Mouse (Mus musculus): ENCODE data around the gene S100a6. TPM values are rescaled to one million over a fixed set of nuclear protein-coding genes. Genes with fewer than 3 reads are reported as not detected.

S100a6 gene
- polyA plus RNA-seq, 1 experiment from 2014 or later = 23.7 TPM

- no peaks in the 10 kb centered on the region; the same call in 1 of the 2 replicates for H3K9me3 ChIP-seq (replicated peaks; ENCODE audit: control insufficient read depth, low read length)
- DNase-seq (ENCODE audit: low spot score) = no peak
- no peak overlapping the region for H3K9ac ChIP-seq (replicated peaks; ENCODE audit: low read length)
- no peak overlapping the region for H3K4me2 ChIP-seq (ENCODE audit: low read depth, low read length)
- H3K27me3 ChIP-seq (ENCODE audit: control insufficient read depth, insufficient read depth, low read length) = no peaks in the 10 kb centered on the region
- ATAC-seq (replicated peaks; ENCODE audit: insufficient number of reproducible peaks, low FRiP score, low TSS enrichment, low read depth) = no peak
- 79% methylated on average over 5 of the region's 5 CpGs for WGBS
- no peaks in the 10 kb centered on the region for H3K36me3 ChIP-seq (replicated peaks; ENCODE audit: control insufficient read depth, insufficient read depth, low read depth, low read length)
- no peak overlapping the region for H3K4me3 ChIP-seq (ENCODE audit: low read depth, low read length)
- H3K27ac ChIP-seq (replicated peaks; ENCODE audit: low read depth, low read length) = no peak overlapping the region
- no peaks in the 10 kb centered on the region for H3K4me1 ChIP-seq (ENCODE audit: control insufficient read depth, insufficient read depth, low read length)
Observed at GRCm38 (mm10) chr3:90595556-90595955, 17.1 kb upstream of the S100a6 start.

DNA sequence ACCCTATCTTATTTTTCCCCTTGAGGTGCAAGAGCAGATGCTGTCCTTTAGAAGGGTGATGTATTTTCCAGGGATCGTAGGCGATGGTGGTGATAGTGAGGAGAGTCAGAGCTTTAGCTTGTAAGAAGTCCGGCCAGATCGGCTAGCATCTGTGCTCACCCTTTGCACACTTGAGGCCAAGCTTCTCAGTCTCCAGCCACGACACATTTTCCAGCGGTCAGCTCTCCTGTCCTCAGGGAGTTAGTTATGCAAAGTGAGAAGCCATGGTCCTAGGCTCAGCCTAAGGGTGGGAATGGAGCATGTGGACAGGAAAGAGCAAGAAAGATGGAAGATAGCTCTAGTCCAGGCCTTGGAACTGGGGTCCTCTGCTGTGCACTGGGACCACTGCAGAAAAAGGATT lies 15.9 kb upstream of the S100a6 start:
- no peaks in the 10 kb centered on the region for H3K4me1 ChIP-seq (ENCODE audit: control insufficient read depth, insufficient read depth, low read length)
- no peaks in the 10 kb centered on the region for H3K27me3 ChIP-seq (ENCODE audit: control insufficient read depth, insufficient read depth, low read length)
- H3K9ac ChIP-seq (replicated peaks; ENCODE audit: low read length) = no peak overlapping the region
- no peak overlapping the region for H3K4me2 ChIP-seq (ENCODE audit: low read depth, low read length)
- H3K4me3 ChIP-seq (ENCODE audit: low read depth, low read length) = no peak overlapping the region
- no peaks in the 10 kb centered on the region; the same call in 1 of the 2 replicates for H3K9me3 ChIP-seq (replicated peaks; ENCODE audit: control insufficient read depth, low read length)
- WGBS = 84% methylated on average over 6 of the region's 6 CpGs
- no peaks in the 10 kb centered on the region for H3K36me3 ChIP-seq (replicated peaks; ENCODE audit: control insufficient read depth, insufficient read depth, low read depth, low read length)
- no peak overlapping the region for H3K27ac ChIP-seq (replicated peaks; ENCODE audit: low read depth, low read length)
- no peak for DNase-seq (ENCODE audit: low spot score)
- ATAC-seq (replicated peaks; ENCODE audit: insufficient number of reproducible peaks, low FRiP score, low TSS enrichment, low read depth) = no peak

DNA sequence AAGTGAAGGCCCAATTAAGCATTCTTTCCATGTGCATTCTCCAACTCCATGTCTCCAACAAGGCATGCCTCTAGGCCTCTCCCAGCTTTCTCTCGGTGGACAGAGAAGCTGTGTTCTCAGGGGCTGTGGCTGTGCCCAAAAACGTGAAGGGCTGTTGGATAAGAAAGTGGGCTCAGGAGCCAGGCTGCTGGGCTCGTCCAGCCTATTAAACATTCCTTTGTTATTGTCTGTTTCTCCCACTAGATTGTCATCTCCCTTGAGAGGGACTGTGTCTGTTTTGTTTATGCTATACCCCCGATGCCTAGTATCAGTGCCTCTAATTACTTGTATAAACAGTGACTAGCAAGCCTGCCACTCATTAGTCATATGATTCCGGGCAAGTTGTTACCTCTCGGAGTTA lies 14.9 kb upstream of the S100a6 start:
- Histone ChIP-seq H3K4me1 (ENCODE audit: control insufficient read depth, insufficient read depth, low read length) (no peaks in the 10 kb centered on the region), H3K9ac (replicated peaks; ENCODE audit: low read length) (no peak overlapping the region), H3K36me3 (replicated peaks; ENCODE audit: control insufficient read depth, insufficient read depth, low read depth, low read length) (no peaks in the 10 kb centered on the region), H3K4me3 (ENCODE audit: low read depth, low read length) (no peak overlapping the region), H3K9me3 (replicated peaks; ENCODE audit: control insufficient read depth, low read length) (no peaks in the 10 kb centered on the region; the same call in 1 of the 2 replicates), H3K27ac (replicated peaks; ENCODE audit: low read depth, low read length) (no peak overlapping the region), H3K27me3 (ENCODE audit: control insufficient read depth, insufficient read depth, low read length) (no peaks in the 10 kb centered on the region), H3K4me2 (ENCODE audit: low read depth, low read length) (no peak overlapping the region)
- DNase-seq (ENCODE audit: low spot score) (no peak), ATAC-seq (replicated peaks; ENCODE audit: insufficient number of reproducible peaks, low FRiP score, low TSS enrichment, low read depth) (no peak)
- 27% methylated on average over 6 of the region's 6 CpGs for WGBS

GRCm38 (mm10) chr3:90598212-90598611 lies 14.5 kb upstream of the S100a6 start:
- WGBS = 83% methylated on average over 4 of the region's 4 CpGs
- H3K27me3 ChIP-seq (ENCODE audit: control insufficient read depth, insufficient read depth, low read length) = no peaks in the 10 kb centered on the region
- no peak overlapping the region for H3K9ac ChIP-seq (replicated peaks; ENCODE audit: low read length)
- no peaks in the 10 kb centered on the region for H3K36me3 ChIP-seq (replicated peaks; ENCODE audit: control insufficient read depth, insufficient read depth, low read depth, low read length)
- H3K4me1 ChIP-seq (ENCODE audit: control insufficient read depth, insufficient read depth, low read length) = no peaks in the 10 kb centered on the region
- no peak for ATAC-seq (replicated peaks; ENCODE audit: insufficient number of reproducible peaks, low FRiP score, low TSS enrichment, low read depth)
- H3K4me2 ChIP-seq (ENCODE audit: low read depth, low read length) = no peak overlapping the region
- H3K27ac ChIP-seq (replicated peaks; ENCODE audit: low read depth, low read length) = no peak overlapping the region
- H3K4me3 ChIP-seq (ENCODE audit: low read depth, low read length) = no peak overlapping the region
- no peak for DNase-seq (ENCODE audit: low spot score)
- no peaks in the 10 kb centered on the region; the same call in 1 of the 2 replicates for H3K9me3 ChIP-seq (replicated peaks; ENCODE audit: control insufficient read depth, low read length)

- no peak overlapping the region for H3K4me3 ChIP-seq (ENCODE audit: low read depth, low read length)
Observed at GRCm38 (mm10) chr3:90599401-90599800, 13.3 kb upstream of the S100a6 start.

GRCm38 (mm10) chr3:90600036-90600435 lies 12.6 kb upstream of the S100a6 start:
- Histone ChIP-seq H3K9ac (replicated peaks; ENCODE audit: low read length) (no peak overlapping the region), H3K4me3 (ENCODE audit: low read depth, low read length) (no peak overlapping the region), H3K4me2 (ENCODE audit: low read depth, low read length) (no peak overlapping the region), H3K27ac (replicated peaks; ENCODE audit: low read depth, low read length) (no peak overlapping the region), H3K9me3 (replicated peaks; ENCODE audit: control insufficient read depth, low read length) (no peaks in the 10 kb centered on the region; the same call in 1 of the 2 replicates), H3K36me3 (replicated peaks; ENCODE audit: control insufficient read depth, insufficient read depth, low read depth, low read length) (no peaks in the 10 kb centered on the region), H3K4me1 (ENCODE audit: control insufficient read depth, insufficient read depth, low read length) (no peaks in the 10 kb centered on the region; the same call in 1 of the 2 replicates), H3K27me3 (ENCODE audit: control insufficient read depth, insufficient read depth, low read length) (no peaks in the 10 kb centered on the region)
- DNase-seq (ENCODE audit: low spot score) = no peak
- no peak for ATAC-seq (replicated peaks; ENCODE audit: insufficient number of reproducible peaks, low FRiP score, low TSS enrichment, low read depth)
- WGBS = 79% methylated on average over 6 of the region's 6 CpGs

More at GRCm38 (mm10) chr3:90599401-90599800, 13.3 kb upstream of the S100a6 start:
- H3K36me3 ChIP-seq (replicated peaks; ENCODE audit: control insufficient read depth, insufficient read depth, low read depth, low read length) = no peaks in the 10 kb centered on the region
- no peak overlapping the region for H3K27ac ChIP-seq (replicated peaks; ENCODE audit: low read depth, low read length)
- H3K9me3 ChIP-seq (replicated peaks; ENCODE audit: control insufficient read depth, low read length) = no peaks in the 10 kb centered on the region; the same call in 1 of the 2 replicates
- H3K4me1 ChIP-seq (ENCODE audit: control insufficient read depth, insufficient read depth, low read length) = no peaks in the 10 kb centered on the region; the same call in 1 of the 2 replicates
- H3K4me2 ChIP-seq (ENCODE audit: low read depth, low read length) = no peak overlapping the region
- no peak overlapping the region for H3K9ac ChIP-seq (replicated peaks; ENCODE audit: low read length)
- 93% methylated on average over 3 of the region's 3 CpGs for WGBS
- DNase-seq (ENCODE audit: low spot score) (no peak), ATAC-seq (replicated peaks; ENCODE audit: insufficient number of reproducible peaks, low FRiP score, low TSS enrichment, low read depth) (no peak)
- H3K27me3 ChIP-seq (ENCODE audit: control insufficient read depth, insufficient read depth, low read length) = no peaks in the 10 kb centered on the region

DNA sequence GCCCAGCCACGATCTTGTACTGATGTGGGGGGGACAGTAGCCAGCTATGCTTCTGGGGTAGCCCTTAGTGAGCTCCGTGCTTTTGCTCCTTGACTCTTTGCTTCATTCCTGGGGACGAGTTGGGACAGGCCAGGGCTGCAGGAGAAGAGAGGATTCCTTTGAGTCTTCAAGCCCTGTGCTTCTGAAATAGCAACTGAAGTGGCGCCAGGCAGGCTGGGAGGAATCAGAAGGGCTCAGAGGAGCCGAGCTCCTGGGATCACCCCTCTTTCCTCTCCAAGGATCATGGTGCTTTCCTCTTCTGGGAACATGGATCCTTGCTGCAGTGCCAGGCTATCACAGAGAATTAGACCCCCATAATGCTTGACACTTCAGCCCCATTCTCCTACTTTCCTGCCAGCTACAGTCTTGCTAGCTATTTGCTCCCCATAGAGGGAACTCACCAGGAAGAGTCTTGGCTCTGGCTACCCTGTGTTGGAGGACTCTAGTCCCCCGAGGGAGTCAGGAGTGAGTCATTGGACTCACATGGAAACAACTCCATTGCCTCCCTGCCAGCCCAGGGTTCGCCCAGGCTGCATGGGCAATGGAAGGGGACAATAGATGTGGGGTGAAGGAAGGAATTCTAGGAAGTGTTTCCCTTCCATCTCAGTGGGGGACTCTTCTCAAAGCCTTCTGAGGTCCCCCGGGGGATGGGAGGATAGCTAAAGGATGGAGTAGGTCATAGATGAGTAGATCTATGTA lies 12.1 kb upstream of the S100a6 start:
- Histone ChIP-seq H3K27me3 (ENCODE audit: control insufficient read depth, insufficient read depth, low read length) (no peaks in the 10 kb centered on the region), H3K27ac (replicated peaks; ENCODE audit: low read depth, low read length) (no peak overlapping the region), H3K9ac (replicated peaks; ENCODE audit: low read length) (no peak overlapping the region), H3K4me1 (ENCODE audit: control insufficient read depth, insufficient read depth, low read length) (no peaks in the 10 kb centered on the region; the same call in 1 of the 2 replicates), H3K9me3 (replicated peaks; ENCODE audit: control insufficient read depth, low read length) (no peaks in the 10 kb centered on the region), H3K36me3 (replicated peaks; ENCODE audit: control insufficient read depth, insufficient read depth, low read depth, low read length) (no peaks in the 10 kb centered on the region), H3K4me2 (ENCODE audit: low read depth, low read length) (no peak overlapping the region), H3K4me3 (ENCODE audit: low read depth, low read length) (no peak overlapping the region)
- DNase-seq (ENCODE audit: low spot score) = no peak
- WGBS = 76% methylated on average over 8 of the region's 8 CpGs
- no peak for ATAC-seq (replicated peaks; ENCODE audit: insufficient number of reproducible peaks, low FRiP score, low TSS enrichment, low read depth)

DNA sequence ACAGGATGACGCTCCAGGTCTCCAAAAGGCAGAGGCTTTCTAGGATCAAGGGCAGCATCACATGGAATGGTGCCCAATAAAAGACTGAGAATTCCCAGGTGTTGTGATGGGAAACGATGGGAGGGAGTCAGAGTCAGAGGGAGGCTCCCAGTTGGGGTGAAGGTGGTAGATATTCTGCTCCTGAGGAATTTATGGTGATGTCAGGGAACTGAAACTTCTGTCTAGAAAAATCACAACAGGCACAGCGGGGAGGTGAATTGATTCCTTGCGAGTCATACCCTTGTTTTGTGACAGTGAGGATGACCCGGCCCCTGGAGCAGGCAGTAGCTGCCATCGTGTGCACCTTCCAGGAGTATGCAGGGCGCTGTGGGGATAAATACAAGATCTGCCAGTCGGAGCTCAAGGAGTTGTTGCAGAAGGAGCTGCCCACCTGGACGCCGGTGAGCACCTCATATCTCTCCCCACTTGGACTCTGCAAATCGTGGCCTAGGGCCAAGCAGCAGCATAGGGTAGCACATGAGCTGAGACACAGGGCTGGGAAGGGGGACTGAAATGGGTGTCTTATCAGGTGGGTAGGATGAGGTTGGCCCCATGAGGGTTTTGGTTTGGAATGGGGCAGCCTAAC lies 11.1 kb upstream of the S100a6 start, which contains the start of gene Gm42674:
Gene Gm42674 (plus strand): TSS at position 419 of the 625 bp plus-strand sequence.
- WGBS = 84% methylated on average over 11 of the region's 11 CpGs
- ATAC-seq (replicated peaks; ENCODE audit: insufficient number of reproducible peaks, low FRiP score, low TSS enrichment, low read depth) = no peak

More for the DNA sequence above, 11.1 kb upstream of the S100a6 start, which contains the start of gene Gm42674:
- H3K36me3 ChIP-seq (replicated peaks; ENCODE audit: control insufficient read depth, insufficient read depth, low read depth, low read length) = no peaks in the 10 kb centered on the region
- no peak within 1 kb of the TSS for H3K27ac ChIP-seq (replicated peaks; ENCODE audit: low read depth, low read length)
- no peaks in the 10 kb centered on the region; the same call in 1 of the 2 replicates for H3K4me1 ChIP-seq (ENCODE audit: control insufficient read depth, insufficient read depth, low read length)
- no peak within 1 kb of the TSS for H3K9ac ChIP-seq (replicated peaks; ENCODE audit: low read length)
- H3K4me3 ChIP-seq (ENCODE audit: low read depth, low read length) = no peak within 1 kb of the TSS
- no peaks in the 10 kb centered on the region for H3K27me3 ChIP-seq (ENCODE audit: control insufficient read depth, insufficient read depth, low read length)
- no peaks in the 10 kb centered on the region for H3K9me3 ChIP-seq (replicated peaks; ENCODE audit: control insufficient read depth, low read length)
- DNase-seq (ENCODE audit: low spot score) = no peak
- no peak within 1 kb of the TSS for H3K4me2 ChIP-seq (ENCODE audit: low read depth, low read length)

Data from embryonic facial prominence, embryonic 11.5 days (tissue).